Mouse (Mus musculus) urinary bladder, postnatal 25 days (tissue): ENCODE data around the gene Tango2.

Experiments
- DNase-seq: peaks from one replicate; pipeline ENCODE4 v3.0.0; 2022; ENCODE audit warnings: low spot score

The Tango2 gene

DNA sequence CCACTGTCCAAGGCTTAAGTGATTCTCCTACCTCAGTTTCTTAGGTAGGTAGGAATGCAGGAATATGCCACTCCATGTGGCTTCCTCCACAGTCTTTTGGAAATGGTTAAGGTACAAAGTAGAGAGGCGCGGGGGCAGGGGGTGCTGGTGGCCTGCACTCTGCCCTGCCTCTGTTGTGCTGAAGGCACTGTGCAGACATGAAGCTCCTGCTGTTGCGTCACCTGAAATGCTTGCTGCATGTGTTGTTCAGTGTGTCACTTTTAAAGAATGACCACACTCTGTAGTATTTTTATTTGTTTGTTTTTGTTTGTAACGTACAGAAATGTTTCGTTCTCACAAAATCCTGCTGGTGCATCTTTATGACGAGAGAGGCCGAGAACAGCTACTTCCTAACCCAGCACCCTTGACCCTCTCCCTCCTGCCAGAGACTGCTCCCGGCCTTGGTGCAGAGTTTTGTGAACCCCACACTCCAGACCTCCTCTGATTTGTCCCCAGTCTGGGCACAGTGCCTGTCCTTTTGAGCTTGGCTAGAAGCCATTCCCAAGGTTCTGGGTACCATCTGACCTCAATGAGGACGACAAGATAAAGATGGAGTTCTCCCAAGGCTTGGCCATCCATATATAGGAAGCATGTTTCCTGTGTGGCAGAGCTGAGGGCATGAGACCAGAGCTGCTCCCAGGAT, 35.3 kb upstream of the Tango2 start:
- DNase-seq: no peak

DNA sequence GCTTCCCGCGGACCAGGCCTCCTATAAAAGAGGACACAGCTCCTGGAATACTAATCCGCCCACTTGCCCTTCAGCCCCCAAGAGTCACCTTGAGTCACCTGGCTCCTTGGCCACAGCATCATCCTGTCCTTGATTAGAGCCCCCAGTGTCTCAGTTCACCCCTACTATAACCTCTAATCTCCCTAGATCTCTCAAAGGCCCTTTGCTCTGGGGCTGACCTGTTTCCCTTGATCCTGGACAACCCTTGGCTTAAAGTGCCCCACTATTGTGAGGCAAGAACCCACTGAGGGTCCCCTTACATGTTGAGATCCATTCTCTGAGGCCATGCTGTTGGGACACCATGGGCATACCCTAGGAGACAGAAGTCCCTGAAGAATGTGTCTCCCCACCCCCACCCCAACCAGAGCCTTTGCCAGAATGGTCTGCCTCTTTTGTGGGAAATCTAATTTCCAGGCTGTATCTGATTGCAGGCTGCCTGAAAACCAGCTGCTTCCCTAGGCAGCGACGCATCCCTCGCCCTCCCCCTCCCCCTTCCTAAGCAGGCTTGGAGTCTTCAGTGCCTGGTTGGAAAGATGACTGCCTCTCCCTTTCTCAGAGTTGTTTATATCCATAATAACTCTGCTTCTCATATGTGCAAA, 33.8 kb upstream of the Tango2 start:
- no peak for DNase-seq

DNA sequence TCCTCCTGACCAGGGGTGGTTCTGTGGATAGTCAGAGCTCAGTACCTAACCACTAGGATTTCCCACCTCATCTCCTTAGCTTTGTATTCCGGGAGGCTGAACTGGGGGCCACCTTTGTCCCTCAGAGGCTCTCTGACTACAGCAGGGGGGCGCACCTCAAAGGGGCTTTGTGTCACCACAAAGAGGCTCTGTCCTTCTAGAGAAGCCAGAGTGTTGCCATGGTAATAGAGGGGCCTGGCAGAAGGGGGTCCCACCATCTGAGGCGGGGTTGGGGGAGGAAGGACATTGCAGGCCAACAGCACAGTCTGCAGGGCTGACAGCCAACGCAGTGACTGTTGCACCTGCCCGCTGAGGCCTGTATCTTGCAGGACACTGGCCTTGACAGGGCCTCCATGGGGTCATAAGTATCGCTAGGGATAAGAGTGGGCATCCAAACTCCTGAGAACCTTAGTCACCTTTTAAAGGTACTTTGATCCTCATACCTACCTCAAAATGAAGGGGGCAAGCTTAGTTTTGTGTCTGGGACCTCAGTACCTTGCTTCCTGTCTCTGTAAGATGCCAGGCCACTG, 32.7 kb upstream of the Tango2 start:
- DNase-seq: no peak

DNA sequence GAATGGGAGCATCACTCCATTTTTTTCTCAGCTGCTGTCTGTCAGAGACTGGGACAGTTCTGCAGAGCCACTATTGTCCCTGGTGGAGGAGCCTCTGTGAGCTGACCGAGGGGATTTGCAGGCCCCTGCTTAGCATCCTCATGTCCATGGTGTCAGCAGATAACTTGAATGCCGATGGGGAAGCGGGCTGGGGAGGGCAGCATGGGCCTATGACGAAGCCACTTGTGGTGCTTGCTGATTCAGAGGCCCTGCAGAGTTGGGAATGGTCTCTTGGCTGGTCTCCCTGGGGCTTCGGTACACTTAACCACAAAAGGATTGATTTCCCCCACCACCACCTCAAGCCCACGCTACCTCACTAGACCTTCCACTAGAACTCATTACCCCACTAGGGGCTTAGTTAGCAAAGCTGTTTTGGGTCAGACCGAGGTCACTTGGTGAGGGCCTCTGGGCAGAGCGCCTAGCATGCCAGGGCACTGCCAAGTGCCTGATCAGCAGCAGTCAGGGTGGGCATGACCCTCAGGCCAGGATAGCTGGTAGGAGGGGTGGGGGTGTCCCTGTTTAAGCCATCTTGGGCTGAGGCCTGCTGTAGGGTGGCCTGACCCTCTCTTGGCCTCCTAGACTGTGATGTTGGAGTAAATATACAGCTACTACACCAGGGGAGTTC, 31.6 kb upstream of the Tango2 start:
- no peak for DNase-seq

DNA sequence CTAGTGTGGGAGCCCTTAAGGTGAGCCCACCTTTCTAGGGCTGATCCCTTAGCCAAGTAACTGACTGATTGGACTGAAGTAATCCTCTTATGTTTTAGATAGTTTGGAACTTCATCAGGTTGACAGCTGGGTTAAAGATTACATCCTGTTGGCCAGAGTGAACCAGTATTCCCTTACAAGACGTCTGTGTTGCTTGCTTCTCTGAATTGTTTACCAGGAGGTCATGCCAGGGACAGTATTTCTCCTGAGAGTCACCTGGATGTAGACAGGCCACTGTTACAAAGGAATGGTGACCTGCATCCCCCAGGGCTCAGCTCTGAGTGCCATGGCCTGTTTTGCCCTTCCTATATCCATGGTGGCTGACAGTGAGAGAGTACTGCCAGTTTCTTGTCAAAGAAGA, 30.6 kb upstream of the Tango2 start:
- DNase-seq: no peak

DNA sequence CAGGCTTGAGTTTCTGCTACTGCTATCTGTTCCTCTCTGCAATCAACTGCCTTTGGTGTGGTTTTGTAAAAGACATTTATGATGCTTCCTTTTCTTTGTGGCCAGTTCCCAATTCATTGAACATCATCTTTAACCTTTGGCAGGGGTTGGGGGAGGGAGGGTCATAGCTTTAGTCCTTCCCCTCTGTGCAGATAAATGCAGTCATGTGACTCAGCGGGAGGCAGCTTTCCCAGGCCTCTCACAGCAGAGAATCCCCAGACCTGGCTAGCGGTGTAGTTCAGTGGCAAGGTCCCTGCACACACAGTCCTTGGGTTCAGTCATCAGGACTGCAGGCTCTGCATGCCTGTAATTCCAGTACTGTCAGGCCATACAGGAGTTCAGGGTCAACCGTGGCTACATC, 29.3 kb upstream of the Tango2 start:
- DNase-seq: no peak

DNA sequence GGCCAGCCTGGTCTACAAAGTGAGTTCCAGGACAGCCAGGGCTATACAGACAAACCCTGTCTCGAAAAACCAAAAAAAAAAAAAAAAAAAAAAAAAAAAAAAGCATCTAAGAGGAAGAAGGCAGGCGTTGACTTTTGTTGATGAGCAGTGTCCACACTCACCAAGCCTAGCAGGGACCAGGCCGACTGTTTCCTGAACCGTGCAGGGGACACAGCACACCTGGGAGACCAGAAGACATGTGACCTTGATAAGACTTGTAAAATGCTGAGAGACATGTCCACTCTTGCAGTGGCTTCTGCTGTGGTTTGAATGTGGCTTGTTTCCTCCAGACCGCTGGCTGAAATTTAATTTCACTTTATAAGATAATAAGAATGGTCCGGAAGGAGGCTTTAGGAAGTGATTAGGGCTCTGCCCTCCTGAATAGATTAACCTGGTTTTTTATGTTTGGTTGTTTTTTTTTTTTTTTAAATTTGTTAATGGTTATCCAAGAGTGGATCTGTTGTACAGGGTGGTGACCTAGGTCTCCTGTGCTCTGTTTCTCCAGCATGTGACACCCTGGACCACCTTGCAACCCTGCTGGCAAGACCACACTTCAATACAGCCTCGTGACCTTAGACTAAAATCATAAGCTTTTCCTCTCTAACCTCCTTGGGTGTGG, 28.5 kb upstream of the Tango2 start:
- no peak for DNase-seq

DNA sequence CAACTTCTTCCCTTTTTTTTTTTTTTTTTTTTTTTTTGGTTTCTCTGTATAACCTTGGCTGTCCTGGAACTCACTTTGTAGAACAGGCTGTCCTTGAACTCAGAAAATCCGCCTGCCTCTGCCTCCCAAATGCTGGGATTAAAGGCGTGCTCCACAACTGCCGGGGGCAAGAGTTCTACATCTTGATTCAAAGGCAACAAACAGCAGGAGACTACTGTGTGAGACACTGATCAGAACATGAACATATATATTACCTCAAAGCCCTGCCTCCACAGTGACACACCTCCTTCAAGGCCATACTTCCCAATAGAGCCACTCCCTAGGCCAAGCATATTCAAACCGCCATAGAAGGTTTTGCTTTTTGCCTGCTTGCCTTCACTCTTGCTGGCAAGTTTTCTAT, 25.7 kb upstream of the Tango2 start:
- DNase-seq: no peak

DNA sequence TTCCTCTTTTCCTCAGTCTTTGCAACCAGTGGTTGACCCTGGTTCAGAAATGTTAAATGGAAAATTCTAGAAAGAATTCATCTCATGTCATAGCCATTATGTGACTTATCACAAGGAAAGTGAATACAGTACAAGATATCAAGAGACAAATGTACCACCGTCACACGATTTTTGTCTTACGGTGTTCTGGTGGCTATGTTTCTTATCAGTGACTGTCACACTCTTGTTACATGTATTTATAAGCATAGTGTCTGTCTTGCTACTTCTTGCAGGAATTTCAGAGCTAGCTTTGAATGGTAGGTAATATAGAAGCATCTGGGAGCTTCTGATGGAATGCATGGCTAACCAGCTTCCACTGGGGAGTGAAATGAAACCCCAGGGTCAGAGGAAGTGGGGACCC, 22.3 kb upstream of the Tango2 start:
- no peak for DNase-seq

DNA sequence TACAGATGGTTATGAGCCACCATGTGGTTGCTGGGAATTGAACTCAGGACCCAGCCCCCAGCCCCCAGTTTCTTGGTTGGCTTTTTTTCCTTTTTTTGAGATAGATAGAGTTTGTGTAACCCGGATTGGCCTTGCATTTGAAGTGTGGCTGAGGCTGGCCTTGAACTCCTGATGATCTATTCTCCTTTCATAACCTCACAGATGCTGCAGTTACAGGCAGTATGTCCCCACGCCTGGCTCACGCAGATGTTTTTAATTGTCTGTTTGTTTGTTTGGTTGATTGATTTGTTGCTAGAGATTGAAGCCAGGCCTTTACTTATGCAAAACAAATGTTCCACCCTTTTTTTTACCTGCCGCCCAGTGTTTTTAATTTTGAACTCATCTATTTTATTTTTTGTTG, 18.9 kb upstream of the Tango2 start:
- no peak for DNase-seq

DNA sequence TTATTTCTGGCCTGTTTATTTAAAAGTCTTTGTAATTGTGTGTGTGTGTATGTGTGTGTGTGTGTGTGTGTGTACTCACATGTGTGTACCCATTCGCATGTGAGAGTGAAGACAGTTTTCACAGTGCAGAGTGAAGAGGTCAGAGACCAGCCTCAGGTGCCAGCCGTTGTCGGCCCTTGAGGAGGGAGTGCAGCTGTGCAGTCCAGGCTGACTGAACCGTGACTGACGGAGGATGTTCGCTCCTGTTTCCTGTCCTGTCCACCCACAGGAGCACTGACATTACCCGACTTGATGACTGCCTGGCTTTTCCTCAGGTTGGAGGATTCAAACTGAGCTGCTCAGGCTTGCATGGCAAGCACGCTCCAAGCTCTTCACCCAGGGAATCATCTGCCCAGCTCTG, 15.0 kb upstream of the Tango2 start:
- no peak for DNase-seq

DNA sequence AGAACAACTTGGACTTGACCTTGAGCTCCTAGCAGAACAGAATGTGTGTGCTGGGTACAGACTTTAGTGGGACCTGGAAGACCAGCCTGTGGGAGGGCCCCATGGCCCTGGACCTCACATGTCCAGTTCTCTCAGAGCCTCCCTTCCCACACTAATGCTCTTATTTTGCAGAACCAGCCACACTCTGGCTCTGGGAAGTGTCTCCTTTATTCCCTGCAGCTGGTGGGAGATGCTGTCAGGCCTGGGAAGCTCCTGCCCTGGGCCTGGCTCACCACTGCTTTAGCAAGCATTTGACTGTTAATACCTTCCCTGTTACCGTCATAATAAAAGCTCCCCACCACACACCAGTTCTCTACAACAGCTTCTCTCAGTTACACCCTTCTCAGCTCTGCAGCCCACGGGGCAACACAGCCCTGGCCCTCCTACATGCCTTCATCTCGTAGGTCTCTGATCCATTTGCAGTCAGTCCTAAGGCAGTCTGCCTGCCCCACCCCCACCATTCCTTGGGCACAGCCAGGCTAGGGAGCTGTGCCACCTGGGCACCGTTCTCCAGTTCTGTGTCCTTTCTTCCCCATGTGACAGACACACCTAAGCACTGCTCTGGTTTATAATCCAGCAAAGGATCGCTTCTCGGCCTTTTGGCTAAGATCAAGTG, 12.4 kb upstream of the Tango2 start:
- DNase-seq: no peak

DNA sequence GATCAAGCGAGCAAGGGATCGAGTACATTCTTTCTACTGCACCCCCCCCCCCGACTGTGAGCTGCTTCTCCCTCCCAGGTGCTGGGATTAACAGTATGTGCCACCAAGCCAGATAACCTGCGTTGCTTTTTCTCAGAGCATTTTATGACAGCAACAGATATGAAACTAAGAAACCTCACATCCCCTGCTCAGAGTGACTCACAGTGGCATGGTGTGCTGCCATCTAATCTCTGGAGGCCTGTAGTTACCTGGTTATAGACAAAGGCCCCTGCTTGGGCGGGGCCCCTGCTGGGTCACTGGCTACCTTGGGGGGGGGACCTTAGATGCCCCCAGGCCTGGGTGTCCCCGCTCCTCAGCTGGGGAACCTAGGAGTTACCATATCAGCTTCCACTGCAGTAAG, 10.1 kb upstream of the Tango2 start:
- no peak for DNase-seq

DNA sequence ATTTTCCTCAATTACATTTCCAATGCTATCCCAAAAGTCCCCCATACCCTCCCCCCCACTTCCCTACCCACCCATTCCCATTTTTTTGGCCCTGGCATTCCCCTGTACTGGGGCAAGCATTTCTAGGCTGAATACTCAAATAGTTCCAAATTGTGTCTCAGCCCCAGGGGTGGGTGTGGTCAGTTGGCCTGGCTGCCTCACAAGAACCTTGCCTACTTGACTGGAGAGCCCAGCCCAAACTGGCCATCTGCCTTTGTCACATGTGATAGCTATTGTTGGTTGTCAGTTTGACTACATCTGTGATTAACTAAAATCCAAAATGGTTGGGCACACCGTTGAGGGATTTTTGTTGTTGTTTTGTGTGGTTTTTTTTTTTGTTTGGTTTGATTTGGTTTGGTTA, 9.1 kb upstream of the Tango2 start:
- DNase-seq: no peak

DNA sequence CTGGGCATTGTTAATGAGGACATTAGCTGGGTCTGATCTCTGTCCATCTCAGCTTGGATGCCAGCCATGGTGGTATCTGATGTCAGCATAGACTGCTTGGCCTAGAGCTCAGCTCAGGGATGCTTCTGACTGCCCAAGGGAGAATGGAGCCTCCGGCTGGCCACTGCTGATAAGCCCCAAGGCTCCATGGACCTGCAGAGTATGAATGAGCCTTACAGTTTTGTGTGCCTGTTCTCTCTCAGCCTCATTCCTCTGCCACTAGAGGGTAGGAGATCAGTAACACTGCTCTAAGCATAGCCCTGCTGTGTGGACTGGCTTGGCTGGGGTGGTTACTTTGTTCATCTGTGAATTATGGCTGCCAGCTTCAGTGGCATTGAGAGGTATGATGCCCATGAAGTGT, 5.2 kb upstream of the Tango2 start:
- no peak for DNase-seq

DNA sequence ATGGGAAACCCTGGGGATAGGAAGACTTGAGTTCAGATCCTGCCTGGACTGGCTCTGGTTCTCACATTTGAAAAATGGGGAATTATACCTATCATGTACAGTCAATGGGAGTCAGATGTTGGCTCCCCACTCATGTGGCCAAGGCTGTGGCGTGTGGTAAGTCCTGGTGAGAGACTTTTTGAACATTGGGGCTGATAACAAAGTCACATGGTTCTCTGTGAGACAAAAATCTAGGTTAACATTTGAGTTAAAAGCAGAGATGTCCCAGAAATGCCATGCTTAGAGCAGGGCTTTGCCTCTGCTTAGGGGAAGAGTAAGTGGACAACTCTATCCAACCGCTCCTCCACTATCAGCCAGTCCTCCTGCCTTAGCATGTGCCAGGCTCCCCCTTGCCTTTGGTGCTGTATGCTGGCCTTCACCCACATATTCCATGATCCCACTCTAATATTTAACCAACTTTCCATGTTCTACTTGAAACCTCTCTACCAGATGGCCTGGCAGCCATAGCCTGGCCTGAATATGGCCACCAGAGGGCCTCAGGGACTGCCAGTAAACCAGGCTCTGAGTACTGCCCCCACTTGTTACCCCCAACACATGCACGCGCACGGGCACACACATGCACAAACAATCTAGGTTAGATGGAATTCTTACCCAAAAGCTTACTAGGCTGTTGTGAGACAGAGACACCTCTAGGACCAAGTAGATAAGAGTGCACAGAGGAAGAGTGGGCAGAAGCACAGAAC, 3.6 kb upstream of the Tango2 start:
- DNase-seq: no peak

DNA sequence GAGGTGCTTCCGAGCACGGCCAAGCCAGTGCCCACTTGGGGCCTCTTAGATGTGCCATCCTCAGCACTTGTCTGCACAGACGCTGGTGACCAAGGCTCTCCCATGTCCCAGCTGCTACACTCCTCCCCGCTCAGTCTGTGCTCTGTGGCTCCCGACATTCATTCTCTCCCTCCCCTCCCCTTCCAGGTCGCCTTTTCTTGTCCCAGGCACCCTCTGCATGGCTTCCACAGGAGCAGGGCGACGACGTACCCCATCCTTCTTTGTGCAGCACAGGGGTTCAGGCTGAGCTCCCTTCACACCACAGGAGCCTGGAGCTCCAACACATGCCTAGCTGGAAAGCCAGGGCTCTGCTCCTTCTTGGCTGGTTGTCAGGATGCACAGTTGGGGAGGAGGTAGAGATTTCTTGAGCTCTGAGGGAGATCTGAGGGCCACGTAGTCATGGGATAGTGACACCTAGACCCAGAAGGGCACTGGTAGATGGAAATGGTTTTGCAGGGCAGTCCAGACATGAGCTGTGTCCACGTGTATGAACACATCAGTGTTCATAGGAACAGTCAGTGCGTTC, 1.9 kb upstream of the Tango2 start:
- DNase-seq: no peak

DNA sequence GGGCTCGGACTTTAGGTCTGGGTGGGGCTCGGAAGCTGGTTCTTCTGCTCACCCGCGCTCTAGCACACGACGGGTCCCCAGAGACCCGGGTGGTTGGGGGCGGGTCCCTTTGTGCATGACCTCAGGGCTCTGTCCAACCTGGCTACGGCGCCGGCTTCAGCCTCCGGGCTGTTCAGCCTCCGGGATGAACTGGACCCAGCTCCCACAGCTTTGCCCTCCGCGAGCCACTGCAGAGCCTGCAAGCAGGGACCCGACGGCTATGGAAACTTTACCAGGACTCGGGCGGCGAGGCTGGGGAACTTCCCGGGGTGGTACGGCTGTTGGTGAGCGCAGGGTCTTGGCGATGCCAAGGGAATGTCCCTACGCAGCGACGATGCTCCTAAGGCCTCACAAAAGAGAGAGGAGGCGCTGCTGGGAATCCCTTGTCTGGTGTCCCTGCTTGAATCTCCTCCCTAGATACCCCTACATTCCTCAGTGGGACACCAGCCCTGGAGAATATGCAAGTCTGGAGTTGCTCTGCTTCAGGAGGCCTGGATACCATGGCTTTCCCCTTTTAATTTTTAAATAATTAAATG, 785 bp upstream of the Tango2 start:
- DNase-seq: peak; percentile 31

DNA sequence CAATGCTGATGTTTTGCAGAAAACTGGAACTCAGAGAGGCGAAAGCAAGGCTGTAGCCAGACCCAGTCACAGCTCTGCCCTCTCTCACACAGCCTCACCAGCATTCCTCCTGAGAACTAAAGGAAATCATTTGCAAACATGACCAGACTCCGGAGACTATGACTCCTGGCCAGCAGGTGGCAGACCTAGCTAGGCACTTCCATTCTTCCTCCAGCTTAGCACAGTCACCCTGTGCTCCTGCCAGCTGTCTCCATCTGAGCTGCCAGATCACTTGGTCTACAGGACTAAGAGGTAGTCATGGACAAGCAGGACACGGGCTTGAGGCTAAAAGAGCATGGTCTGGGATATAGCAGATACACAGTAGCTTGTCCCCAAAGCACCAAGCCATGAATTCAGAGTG, 2.7 kb downstream of the Tango2 start:
- peak; percentile 69 for DNase-seq

DNA sequence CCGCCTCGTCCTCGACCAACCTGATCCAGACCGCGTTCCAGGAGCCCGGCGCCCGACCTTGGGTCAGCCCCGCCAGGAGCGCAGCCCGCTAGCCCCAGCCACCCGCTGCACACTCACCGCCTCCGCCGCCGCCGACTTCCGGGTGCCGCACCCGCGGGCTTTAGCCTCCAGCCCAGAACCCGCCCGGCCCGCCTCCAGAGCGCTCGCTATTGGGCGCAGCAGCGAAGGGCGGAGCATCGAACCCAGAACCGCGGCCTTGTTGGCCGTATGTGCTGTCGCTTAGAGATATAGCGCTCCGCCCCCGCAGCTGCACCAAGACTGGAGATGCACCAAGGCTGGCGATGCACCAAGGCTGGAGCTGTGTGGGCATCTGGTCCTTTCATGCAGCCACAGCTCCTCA, 4.1 kb downstream of the Tango2 start:
- DNase-seq: peak; percentile 92
